Mouse (Mus musculus): ENCODE measurements around the gene Pygo1.

- no peak for TF ChIP-seq CTCF (IDR thresholded peaks at IDR 0.05; ENCODE audit: control insufficient read depth, insufficient read depth, insufficient read length)
- TF ChIP-seq CEBPB (IDR thresholded peaks at IDR 0.05; ENCODE audit: low read depth): no peak
- TF ChIP-seq MYOG (IDR thresholded peaks at IDR 0.05; ENCODE audit: control insufficient read depth, extremely low read depth, insufficient read length): no peak
Measured at GRCm38 (mm10) chr9:72985250-72986220, 60.1 kb downstream of the Pygo1 start, which contains the start of the genes Ccpg1os and Ccpg1.

Measured in C2C12 (cell line).